Mouse (Mus musculus) adrenal gland, postnatal 25 days (tissue): ENCODE measurements around the gene Dact1. TPM values are rescaled to one million over a fixed set of nuclear protein-coding genes. Genes with fewer than 3 reads are reported as not detected.

ENCODE experiments used
- DNase-seq: peaks from one replicate; pipeline ENCODE4 v3.0.0; 2021; ENCODE audit warnings: mixed read lengths
- total RNA-seq: library from RNA; stranded (reverse); gene quantifications from 2 replicates; pipeline ENCODE4 v1.2.3, GENCODE M21; 2021

Gene Dact1
- total RNA-seq, 1 experiment from 2014 or later, result 20.4 TPM

DNA sequence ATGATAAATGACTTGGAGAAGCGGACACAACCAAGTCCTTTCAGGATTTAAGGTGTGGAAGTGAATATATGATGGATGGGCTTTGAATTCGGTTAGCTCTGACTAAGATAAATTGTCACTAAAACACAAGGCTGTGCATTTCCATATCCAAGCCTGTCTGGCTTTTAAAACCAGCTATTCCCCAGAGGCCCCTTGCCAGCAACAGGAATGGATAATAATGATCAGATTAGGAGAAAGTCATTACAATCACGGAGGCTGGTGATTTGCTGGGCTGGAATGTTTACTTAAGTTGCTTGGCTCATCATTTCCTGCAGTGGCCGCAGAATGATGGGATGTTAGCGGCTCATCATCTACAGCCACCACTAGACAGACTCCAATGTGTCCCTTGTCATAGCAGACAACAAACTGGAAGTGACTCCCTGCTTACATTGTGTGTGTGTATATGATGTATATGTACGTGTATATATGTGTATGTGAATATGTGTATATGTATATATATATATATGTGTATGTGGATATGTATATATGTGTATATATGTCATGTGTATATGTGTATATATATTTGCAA is 28.3 kb downstream of the Dact1 start:
- no peak for DNase-seq

DNA sequence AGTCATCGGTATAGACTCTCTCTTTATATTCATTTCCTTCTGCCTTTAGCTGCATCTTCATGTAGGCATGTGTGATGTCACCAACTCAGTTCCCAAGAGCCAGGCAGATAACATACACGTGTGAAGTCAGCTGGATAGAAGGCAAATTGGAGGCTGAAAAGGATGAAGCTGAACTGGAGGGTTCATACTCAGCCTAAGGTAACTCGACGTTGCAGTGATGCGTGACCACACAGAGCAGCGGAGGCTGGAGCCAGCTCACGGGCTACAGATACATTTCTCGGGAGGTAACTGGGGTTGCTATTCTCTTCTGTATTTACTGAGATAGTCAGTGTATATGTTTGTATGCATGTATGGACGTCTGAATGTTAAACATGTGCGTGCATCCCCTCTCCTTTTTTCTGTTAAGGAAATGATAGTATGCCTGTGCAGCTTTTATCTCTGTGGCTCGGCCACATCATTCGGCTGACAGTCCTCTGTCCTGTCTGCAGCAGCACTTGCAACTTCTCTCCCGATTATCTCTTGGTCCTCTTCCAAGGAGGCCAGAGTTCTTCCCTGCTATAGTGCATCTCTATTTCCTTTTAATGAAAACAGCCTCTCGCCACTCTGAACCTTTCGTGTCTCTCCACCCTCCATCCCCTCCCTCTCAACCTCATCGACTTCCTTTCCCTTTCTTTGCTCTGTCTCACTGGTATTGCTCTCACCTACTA is 29.6 kb downstream of the Dact1 start:
- no peak for DNase-seq

DNA sequence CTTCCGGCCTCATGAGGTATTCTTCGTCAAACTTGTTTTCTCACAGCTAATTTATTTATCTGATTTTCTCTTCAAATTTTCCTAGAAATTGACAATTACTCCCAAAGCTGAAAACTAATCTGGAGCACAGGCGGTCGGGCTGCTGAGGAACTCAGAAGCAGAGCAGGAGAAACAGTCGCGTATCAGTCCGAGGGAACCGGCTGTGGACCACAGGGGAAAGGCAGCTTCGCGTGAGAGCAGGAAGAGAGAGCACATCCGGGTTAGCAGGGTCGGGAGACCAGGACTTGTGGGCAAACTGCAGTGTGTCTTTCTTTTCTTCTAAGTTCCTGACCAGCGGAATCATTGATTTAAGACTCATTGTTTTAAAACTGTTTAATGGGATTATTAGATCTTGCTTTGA is 32.7 kb downstream of the Dact1 start:
- DNase-seq, result peak; percentile 21

DNA sequence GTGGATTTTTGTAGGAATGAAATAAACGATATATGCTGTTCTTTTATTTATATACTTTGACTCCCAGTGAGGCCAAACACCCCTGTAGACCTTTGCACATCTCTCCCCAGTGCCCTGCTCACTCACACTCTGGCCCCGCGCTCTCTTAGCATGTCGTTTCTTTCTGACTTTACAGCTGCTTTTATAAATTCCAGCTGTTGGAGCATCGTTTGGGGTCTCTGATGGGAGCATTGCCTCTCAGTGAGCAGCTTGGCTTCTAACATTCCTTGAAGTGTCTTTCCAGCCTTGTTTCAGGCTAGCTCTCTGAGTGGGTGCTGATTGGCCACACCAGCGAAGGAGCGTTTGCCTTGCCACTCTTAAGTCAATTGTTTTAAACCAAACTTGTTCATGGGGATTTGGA is 35.8 kb downstream of the Dact1 start:
- no peak for DNase-seq

DNA sequence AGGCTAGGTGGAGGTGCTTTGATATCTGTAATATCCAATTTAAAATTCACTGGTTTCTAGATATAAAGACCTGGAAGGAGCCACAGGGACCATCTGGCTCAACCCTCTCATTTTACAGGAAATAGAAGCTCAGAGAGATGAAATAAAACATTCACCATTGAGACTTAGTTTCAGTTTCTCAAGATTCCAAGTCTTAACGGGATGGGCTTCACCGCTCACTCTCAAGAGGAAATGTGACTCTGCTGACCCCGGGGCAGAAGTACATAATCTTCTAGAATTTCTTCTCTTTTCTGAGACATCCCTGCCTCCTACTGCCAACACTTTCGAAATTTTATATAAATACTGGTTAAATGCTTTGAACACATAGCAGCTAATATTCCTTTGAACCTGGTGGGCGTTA is 36.4 kb downstream of the Dact1 start:
- DNase-seq, result no peak

DNA sequence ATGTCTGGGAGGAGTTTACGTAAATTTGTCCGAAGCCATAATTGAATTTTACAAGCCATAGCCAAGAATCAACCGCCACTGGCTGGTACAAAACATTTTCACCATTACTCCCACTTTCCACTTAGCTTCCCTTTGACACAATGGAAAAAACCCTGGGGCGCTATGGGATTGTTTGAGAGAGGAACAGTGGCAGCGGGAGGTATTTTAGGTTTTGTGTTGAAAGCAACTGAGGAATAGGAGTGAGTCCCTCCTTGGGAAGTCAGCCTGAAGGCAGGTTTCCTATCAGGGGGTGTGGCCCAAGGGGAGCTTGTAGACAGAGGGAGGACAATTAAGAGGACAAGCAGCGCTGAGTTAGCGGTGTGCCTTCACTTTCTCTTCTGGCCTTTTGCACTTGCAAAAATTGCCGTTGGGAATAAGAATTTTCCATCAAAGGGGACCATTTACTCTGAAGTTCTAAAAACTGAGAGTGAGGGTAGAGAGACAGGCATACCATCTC is 38.8 kb downstream of the Dact1 start:
- DNase-seq, result no peak

DNA sequence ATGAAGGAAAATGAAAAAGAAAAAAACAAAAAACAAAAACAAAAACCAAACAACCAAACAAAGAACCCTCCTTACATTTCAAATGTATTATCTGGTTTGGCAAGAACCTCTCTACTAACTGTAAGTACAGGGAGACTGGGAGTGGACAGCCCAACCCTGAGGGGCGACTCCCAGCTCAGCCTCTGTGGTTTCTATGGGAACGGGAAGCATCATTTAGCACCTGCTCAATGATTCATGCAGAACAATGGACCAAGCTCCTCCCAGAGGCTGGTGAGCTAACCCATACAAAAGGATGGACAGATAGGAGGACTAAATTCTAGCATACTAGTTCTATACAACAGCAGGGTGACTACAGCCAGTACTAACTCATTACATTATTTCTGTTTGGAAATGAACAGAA is 40.4 kb downstream of the Dact1 start:
- DNase-seq, result no peak

DNA sequence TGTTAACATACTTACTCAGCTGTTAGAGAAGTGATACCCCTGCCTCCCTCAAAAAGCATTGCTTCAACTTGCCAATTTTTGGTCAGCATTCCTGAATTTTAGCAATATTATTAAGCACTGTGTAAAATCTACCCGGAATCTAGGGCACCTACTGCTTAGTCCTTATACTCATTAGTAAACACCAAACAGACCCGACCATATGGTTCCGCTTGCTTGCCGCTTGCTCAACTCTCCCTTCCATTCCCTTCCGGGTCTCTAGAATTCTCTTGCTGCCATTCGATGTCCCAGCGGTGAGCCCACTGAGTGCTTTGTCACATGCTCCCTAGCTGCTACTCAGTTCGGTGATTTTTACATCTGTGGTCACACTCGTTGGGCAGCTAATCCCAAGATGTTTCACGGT is 45.0 kb downstream of the Dact1 start:
- DNase-seq, result no peak

DNA sequence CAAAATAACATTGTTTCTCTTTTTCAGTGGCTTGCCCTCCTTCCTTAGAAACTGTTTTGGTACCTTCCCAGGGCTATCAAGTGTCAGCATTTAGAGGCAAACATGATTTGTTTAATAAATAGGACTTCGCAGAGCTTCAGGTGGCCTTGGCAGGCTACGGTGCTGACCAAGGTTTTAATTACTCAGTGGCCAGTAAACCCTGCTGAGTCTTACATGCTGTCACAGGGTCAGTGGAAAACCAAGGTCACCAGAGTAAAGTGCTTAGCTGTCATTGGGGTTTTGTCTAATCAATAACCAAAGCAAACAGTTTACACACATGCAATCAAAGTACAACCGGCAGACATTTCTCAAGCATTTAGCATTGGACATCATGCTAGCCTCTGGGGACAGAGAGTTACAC is 45.4 kb downstream of the Dact1 start:
- no peak for DNase-seq

DNA sequence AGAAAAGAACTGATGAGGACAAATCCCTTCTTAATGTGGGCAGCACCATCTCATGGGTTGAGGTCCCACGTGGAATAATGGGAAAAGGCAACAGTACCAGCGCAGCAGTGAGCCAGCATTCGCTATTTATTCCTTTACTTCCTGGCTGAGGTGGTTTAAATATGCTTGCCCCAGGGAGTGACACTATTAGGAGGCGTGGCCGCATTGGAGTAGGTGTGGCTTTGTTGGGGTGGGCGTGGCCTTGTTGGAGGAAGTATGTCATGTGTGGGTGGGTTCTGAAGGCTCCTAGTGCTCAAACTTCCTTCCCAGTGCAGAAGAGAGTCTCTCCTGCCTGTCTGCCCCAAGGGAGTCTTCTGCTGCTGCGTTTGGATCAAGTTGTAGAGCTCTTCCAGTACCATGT is 51.9 kb downstream of the Dact1 start:
- no peak for DNase-seq

DNA sequence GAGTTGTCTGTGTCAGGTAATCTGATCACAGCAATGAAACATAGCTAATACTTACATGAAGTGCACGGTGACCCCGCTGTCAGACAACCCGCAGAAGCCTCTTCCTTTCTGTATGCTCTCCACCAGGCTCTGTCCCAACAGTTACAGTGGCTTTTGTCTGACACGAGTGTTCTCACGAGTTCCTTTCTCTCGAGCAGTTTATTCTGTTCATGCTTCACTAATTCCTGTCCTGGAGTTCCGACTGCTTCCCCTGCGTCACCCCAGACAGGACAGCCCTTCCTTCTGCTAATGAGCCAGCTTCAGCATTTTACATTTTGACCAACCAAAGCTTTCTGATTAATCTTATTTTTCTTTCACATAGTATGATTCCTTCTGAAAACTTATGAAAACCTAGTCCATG is 52.7 kb downstream of the Dact1 start:
- DNase-seq, result no peak

DNA sequence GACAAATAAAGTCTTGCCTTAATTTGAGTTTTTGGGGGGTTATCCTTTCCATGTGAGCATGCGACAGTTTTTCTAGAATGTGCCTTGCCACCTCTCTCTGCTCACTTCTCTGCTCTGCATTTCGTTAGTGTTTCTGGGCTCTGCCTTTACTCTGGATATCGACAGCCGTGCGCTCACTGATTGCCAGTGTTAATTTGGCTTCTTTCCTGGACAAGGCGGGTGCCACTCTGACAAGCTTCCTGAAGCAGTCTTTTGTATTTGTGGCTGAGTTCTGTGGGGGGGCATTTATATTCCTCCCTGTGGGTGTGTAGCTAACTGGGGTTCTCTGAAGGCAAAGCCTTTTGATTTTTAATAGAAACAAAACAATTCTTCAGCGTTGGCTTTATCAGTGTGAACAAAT is 54.4 kb downstream of the Dact1 start:
- no peak for DNase-seq

DNA sequence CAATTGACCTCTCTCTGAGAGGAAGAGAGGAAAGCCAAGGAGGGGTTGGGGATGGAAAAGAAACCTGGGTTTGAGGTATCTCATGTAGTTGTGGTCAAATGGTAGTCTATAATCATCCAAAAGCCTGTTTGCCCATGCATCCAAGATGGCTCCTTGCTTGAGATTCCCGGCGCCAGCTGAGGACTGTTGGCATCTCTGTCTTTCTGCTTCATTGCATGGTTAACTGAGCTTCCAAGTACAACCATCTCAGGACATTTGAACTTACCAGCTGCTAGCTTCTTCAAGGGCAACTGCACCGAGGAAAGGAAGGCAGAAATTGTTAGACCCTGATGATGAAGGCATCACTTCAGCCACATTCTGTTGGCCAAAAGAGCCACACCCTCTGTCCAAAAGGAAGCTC is 54.8 kb downstream of the Dact1 start:
- DNase-seq, result no peak

DNA sequence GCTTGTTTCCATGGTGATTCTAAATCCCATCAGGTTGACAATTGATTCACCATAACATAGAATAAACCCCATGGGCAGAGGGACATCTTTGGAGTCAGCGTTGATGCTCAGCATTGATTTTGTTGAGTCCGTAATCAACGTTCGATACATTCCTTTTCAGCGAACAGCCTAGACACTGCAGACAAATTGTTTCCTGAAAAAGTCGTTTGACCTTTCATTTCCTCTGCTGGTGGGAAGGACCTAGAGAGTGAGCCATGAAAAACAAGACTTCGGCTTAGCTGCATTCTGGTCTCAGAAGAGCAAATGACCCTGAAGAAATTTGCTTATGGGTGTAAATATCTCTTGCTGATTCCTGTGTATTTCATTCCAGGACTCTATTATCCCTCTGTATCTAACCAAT is 55.5 kb downstream of the Dact1 start:
- DNase-seq, result no peak

DNA sequence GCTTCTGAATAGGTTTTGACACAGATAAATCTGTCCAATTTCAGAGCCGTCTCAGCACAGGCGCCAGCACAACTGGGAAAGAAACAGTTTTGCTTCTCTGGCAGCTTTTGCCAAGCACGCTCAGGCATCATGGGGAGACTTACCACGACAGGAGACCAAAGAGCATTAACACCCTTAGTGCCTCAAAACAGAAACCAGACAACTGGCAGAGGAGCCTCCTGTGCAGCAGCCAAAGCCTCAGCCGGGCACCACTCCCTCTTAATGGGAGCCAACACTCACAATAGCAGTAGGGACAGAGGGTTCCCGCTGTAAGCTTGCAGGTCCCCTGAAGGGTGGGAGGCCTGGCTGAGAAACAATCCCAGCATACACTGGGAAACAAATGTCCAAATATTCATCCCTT is 56.5 kb downstream of the Dact1 start:
- no peak for DNase-seq

DNA sequence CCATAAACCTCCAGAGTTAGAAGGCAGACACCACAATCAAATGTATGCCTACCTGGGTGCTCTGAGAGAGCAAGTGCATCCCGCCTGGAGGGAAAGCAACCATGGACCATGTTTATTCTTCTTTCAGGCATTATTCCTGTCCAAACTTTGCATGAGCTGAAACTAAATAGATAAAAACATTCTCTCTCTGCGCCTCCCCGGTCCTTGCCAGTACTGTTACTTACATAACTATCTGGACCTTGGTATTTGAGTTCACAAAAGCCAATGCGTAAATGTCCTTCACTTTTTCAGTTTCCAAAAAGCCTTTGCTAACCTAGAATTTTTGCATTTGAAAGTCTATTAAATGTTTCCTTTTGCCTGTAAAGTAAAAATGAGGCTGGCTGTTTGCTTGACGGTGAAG is 58.9 kb downstream of the Dact1 start:
- no peak for DNase-seq

Other genes with a start within 250 kb of the Dact1 start
- 5.6 and 15.2 TPM in 2 replicates for gene Tomm20l, start 198.5 kb upstream of the Dact1 start, total RNA-seq
- 46.7 and 51.3 TPM in 2 replicates for gene Timm9, start 173.2 kb upstream of the Dact1 start, total RNA-seq
- 12.1 and 15.5 TPM in 2 replicates for gene 2700049A03Rik, start 173.0 kb upstream of the Dact1 start, total RNA-seq